Mouse (Mus musculus): ENCODE data around the gene Psat1. TPM values are rescaled to one million over a fixed set of nuclear protein-coding genes. Genes with fewer than 3 reads are reported as not detected.
A peak's percentile ranks its signal among the peaks of the same experiment; 100 is the strongest.

Psat1 gene
- total RNA-seq (2021): 100 to 1,000 TPM; 117 to 123 TPM
- long read RNA-seq, experiment 1, transcript Psat1-201 (9 exons, 2,617 nt): major isoform, 159 of 163 reads
- long read RNA-seq, experiment 1, partial matches to known transcripts: 1 of 163 reads
- long read RNA-seq, experiment 1, other reads (novel, unspliced or antisense): 2 of 163 reads
- long read RNA-seq, experiment 2, transcript Psat1-201 (9 exons, 2,617 nt): major isoform, 190 of 206 reads
- long read RNA-seq, experiment 2, partial matches to known transcripts: 11 of 206 reads
- long read RNA-seq, experiment 2, other reads (novel, unspliced or antisense): 5 of 206 reads

DNA sequence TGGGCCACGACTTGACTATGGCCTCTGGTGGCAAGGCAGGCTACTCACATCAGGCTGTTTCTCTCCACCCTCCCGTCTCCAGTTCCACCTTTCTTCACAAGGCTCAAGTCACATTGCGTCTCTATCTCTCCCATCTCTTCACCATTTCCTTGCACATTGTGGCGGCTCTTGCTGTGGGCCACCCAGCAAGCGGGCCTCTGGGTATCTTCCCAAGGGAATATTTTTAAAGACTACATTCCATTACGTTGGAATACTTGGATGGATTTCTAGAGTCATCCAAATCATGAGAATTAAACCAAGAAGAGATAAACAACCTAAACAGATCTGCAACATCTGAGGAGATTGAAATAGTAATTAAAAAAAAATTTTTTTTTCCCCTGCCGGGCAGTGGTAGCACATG, at the start of gene Psat1:
Gene Psat1 (minus strand): TSS at position 101 of the 400 bp plus-strand sequence.
- no peak for DNase-seq (ENCODE audit: low spot score in 2 of 2)

DNA sequence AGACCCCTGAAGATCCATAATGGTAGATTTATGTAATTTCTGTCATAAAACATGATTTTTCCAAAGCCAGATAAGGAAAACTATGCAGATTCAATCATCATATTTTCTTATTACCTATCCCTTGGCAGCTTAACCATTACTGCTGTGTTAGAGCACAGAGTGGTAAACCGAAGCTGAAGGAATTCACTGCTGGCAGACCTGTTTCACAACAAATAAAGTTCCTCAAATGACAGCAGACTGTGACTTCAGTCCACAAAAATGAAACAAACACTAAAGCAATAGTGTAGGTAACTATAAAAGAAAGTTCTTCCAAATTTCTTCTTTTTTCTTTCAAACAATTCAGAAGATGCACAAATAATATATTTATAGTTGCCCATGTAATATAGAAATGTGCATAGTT, 43.0 kb upstream of the Psat1 start:
- no peak for DNase-seq (ENCODE audit: low spot score in 2 of 2)

DNA sequence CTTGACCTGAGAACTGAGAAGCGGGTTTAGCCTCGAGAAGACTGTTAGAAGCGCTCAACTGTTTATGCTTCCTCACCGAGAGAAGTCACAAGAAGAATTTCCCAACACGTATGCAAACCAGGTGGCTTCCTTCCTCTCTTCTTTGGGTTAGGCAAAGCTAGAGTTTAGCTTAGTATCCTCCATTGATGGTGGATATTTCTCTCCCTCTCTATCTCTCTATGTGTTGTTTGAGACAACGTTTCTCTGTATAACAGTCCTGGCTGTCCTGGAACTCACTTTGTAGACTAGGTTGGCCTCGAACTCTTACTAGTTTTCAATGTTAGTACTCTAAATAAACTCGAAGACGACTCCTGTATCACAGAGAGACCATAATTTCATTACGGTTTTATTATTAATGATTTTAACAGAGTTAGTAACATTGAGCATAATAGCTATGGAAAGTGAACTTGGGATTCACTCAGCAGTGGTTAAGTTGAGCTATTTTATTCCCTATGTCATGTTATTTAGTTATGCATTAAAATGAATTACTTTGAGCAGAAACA, 38.1 kb upstream of the Psat1 start:
- no peak for DNase-seq (ENCODE audit: low spot score in 2 of 2)

- peak; percentile 89 to 93 for DNase-seq (ENCODE audit: low spot score in 2 of 2)
These were observed 37.5 kb upstream of the Psat1 start, which contains the start of gene Cep78 for GRCm38 (mm10) chr19:15984449-15985171. Gene Cep78, minus strand, starts transcription at chr19:15984989.

- DNase-seq (ENCODE audit: low spot score in 2 of 2): no peak
These were observed 36.7 kb upstream of the Psat1 start for GRCm38 (mm10) chr19:15983739-15984344.

GRCm38 (mm10) chr19:15982926-15983738, 36.0 kb upstream of the Psat1 start:
- no peak for DNase-seq (ENCODE audit: low spot score in 2 of 2)

DNA sequence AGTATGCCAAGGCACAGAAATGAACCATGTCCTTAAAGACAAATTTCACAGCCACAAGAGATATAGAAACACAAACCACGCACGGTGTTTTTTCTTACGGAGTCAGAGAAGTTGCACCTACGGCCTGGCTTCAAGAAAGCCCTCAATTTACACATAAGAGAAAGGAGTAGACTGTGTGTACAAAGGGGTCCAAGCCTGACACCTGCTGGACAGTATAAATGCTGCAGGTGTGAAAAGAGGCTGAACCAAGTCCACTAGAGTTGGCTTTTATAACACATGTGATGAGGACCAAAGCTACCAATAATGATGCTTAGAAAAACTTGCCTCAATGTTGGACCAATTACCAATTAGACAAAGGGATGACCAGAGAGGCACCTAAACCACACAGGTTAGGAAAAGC, 34.7 kb upstream of the Psat1 start:
- peak; percentile 42 to 46 for DNase-seq (ENCODE audit: low spot score in 2 of 2)

GRCm38 (mm10) chr19:15973365-15973764, 26.2 kb upstream of the Psat1 start:
- DNase-seq (ENCODE audit: low spot score in 2 of 2): no peak

- peak in 1 of 2 experiments; percentile 55 for DNase-seq (ENCODE audit: low spot score in 2 of 2)
These were observed 17.9 kb upstream of the Psat1 start for GRCm38 (mm10) chr19:15965082-15965481.

DNA sequence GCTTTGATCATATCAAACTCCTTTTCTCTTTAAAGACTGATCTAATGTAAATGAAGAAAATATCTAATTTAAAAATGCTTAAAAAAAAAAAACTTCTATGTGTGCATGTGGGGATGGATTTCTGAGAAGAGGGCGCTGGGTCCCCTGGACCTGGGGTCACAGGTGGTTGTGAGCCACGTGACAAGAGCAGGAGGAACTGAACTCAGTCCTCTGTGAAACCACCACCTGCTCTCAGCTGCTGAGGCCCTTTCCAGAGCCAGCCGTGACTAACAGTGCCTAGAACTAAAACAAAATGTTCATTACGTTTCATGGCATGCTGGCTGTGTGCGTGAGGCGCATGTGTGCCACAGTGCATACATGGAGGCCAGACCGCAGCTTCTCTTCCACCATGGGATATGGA, 17.4 kb upstream of the Psat1 start:
- no peak for DNase-seq (ENCODE audit: low spot score in 2 of 2)

- no peak for DNase-seq (ENCODE audit: low spot score in 2 of 2)
These were observed 16.0 kb upstream of the Psat1 start for GRCm38 (mm10) chr19:15963011-15963695.

- DNase-seq (ENCODE audit: low spot score in 2 of 2): no peak
These were observed 15.2 kb upstream of the Psat1 start for GRCm38 (mm10) chr19:15962313-15962712.

DNA sequence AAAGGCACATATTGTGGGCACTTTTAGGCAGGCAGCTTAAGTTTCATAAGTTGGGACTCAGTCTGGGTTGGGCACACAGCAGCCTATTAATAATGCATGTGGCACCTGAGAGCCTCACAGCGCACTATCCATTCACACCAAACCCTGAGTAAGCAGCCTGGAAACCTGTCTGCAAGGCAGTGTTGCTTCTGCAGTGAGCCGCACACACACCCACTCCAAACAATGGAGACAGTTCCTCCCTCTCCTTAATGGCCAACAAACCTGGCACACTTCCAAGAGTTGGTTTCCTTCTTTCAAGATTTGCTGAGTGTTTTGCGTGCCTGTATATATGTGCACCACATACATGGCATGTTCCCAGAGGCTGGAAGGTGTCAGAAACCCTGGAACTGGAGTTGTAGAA, 3.1 kb upstream of the Psat1 start:
- no peak for DNase-seq (ENCODE audit: low spot score in 2 of 2)

GRCm38 (mm10) chr19:15948867-15949266, 1.7 kb upstream of the Psat1 start:
- no peak for DNase-seq (ENCODE audit: low spot score in 2 of 2)

DNA sequence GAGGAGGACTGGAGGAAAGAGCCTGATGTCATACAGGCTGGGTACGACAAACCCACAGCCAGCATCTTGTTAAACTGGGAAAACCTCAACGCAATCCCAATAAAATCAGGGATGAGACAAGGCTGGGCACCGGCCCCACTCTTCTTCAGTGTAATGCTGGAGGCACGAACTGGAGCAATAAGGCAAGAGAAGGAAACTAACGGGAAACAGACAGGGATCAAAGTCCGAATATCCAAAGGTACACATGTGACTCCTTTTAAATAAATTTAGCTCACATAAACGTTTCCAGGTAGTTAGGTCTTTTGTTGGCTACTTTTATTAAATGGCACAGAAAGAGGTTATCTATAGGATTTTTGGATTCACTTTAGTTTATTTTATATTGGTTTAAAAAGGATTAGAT, 1.3 kb upstream of the Psat1 start:
- DNase-seq (ENCODE audit: low spot score in 2 of 2): no peak

- DNase-seq (ENCODE audit: low spot score in 2 of 2): no peak
These were observed 474 bp downstream of the Psat1 start for GRCm38 (mm10) chr19:15946663-15947062.

DNA sequence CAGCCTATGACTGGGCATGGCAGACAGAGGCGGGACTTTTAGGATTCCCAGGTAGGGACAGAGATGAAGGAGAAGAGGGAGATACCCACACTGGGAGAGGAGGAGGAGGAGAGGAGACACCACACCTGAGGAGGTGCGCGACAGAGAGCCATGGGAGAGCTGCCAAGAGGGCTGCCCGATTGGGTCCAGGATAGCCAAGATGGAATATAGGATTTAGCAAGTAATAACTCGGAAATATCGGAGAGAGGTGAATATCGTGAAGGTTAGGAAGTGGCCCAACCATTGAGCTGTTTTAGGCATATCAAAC, 4.1 kb downstream of the Psat1 start:
- DNase-seq (ENCODE audit: low spot score in 2 of 2): no peak

- no peak for DNase-seq (ENCODE audit: low spot score in 2 of 2)
These were observed 4.6 kb downstream of the Psat1 start for GRCm38 (mm10) chr19:15942421-15943116.

- DNase-seq (ENCODE audit: low spot score in 2 of 2): no peak
These were observed 5.7 kb downstream of the Psat1 start for GRCm38 (mm10) chr19:15941399-15941798.

DNA sequence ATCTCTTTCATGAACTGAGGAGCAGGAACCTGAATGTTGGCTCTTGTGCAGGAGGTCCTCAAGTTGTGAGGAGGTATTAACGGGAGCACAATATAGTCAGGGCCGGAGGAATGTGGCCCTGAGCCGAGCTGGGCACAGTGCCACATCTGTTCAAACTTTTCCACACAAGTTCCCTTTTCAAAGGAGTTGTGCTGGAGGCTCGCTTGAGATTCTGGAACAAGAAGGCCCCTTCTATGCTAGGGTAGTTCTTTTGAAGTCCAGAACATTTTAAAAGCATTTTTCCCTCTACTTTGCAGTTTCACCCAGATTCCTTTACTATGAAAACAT, 21.5 kb downstream of the Psat1 start:
- DNase-seq (ENCODE audit: low spot score in 2 of 2): peak; percentile 55 to 86
